Mouse (Mus musculus): ENCODE results near the gene Slc38a7. TPM values are rescaled to one million over a fixed set of nuclear protein-coding genes. Genes with fewer than 3 reads are reported as not detected.
"Not testable (repeated sequence)": the region's sequence is repeated elsewhere in the genome, so short reads cannot be mapped to it uniquely, and the experiment has no call there.

Gene Slc38a7
- polyA plus RNA-seq, 1 experiment, result 14.9 TPM

GRCm38 (mm10) chr8:95879823-95880222 is 26.5 kb upstream of the Slc38a7 start:
- H3K4me1 ChIP-seq (ENCODE audit: control insufficient read depth, insufficient read depth, insufficient read length), result no peaks in the 10 kb centered on the region
- 90% methylated on average over 4 of the region's 4 CpGs for WGBS
- H3K36me3 ChIP-seq (ENCODE audit: control insufficient read depth, insufficient read depth, low read length), result peaks cover 13% of the 10 kb centered on the region
- no peak overlapping the region for H3K27ac ChIP-seq (ENCODE audit: insufficient read depth, low read length)
- DNase-seq (ENCODE audit: low read depth in 1 of 2, low spot score in 2 of 2), result no peak
- no peak overlapping the region for H3K4me3 ChIP-seq (ENCODE audit: extremely low read depth, insufficient read depth, insufficient read length)
- no peaks in the 10 kb centered on the region for H3K27me3 ChIP-seq (ENCODE audit: control insufficient read depth, insufficient read depth, low read length)
- TF ChIP-seq CTCF (IDR thresholded peaks at IDR 0.05; ENCODE audit: extremely low read depth, insufficient read depth, insufficient read length, insufficient replicate concordance) (no peak), POLR2A (IDR thresholded peaks at IDR 0.05; ENCODE audit: low read depth, low read length) (no peak)

- Histone ChIP-seq H3K27ac (ENCODE audit: insufficient read depth, low read length) (no peak overlapping the region), H3K27me3 (ENCODE audit: control insufficient read depth, insufficient read depth, low read length) (no peaks in the 10 kb centered on the region), H3K4me3 (ENCODE audit: extremely low read depth, insufficient read depth, insufficient read length) (no peak overlapping the region), H3K36me3 (ENCODE audit: control insufficient read depth, insufficient read depth, low read length) (peaks cover 18% of the 10 kb centered on the region), H3K4me1 (ENCODE audit: control insufficient read depth, insufficient read depth, insufficient read length) (no peaks in the 10 kb centered on the region)
- 68% methylated on average over 12 of the region's 12 CpGs for WGBS
- no peak for DNase-seq (ENCODE audit: low read depth in 1 of 2, low spot score in 2 of 2)
- no peak for TF ChIP-seq CTCF (IDR thresholded peaks at IDR 0.05; ENCODE audit: extremely low read depth, insufficient read depth, insufficient read length, insufficient replicate concordance)
- no peak for TF ChIP-seq POLR2A (IDR thresholded peaks at IDR 0.05; ENCODE audit: low read depth, low read length)
Measured at GRCm38 (mm10) chr8:95878176-95878962, 25.0 kb upstream of the Slc38a7 start.

GRCm38 (mm10) chr8:95875270-95875669 is 21.9 kb upstream of the Slc38a7 start:
- Histone ChIP-seq H3K4me3 (ENCODE audit: extremely low read depth, insufficient read depth, insufficient read length) (no peak overlapping the region), H3K4me1 (ENCODE audit: control insufficient read depth, insufficient read depth, insufficient read length) (no peaks in the 10 kb centered on the region), H3K27me3 (ENCODE audit: control insufficient read depth, insufficient read depth, low read length) (no peaks in the 10 kb centered on the region), H3K36me3 (ENCODE audit: control insufficient read depth, insufficient read depth, low read length) (peaks cover 33% of the 10 kb centered on the region), H3K27ac (ENCODE audit: insufficient read depth, low read length) (no peak overlapping the region)
- DNase-seq (ENCODE audit: low read depth in 1 of 2, low spot score in 2 of 2), result no peak
- no peak for TF ChIP-seq POLR2A (IDR thresholded peaks at IDR 0.05; ENCODE audit: low read depth, low read length)
- no peak for TF ChIP-seq CTCF (IDR thresholded peaks at IDR 0.05; ENCODE audit: extremely low read depth, insufficient read depth, insufficient read length, insufficient replicate concordance)
- WGBS, result 97% methylated on average over 7 of the region's 7 CpGs

- DNase-seq (ENCODE audit: low read depth in 1 of 2, low spot score in 2 of 2), result no peak
- Histone ChIP-seq H3K27ac (ENCODE audit: insufficient read depth, low read length) (no peak overlapping the region), H3K4me3 (ENCODE audit: extremely low read depth, insufficient read depth, insufficient read length) (no peak overlapping the region), H3K27me3 (ENCODE audit: control insufficient read depth, insufficient read depth, low read length) (no peaks in the 10 kb centered on the region), H3K36me3 (ENCODE audit: control insufficient read depth, insufficient read depth, low read length) (peaks cover 45% of the 10 kb centered on the region), H3K4me1 (ENCODE audit: control insufficient read depth, insufficient read depth, insufficient read length) (no peaks in the 10 kb centered on the region)
- TF ChIP-seq POLR2A (IDR thresholded peaks at IDR 0.05; ENCODE audit: low read depth, low read length), result no peak
- TF ChIP-seq CTCF (IDR thresholded peaks at IDR 0.05; ENCODE audit: extremely low read depth, insufficient read depth, insufficient read length, insufficient replicate concordance), result no peak
- WGBS, result 92% methylated on average over 16 of the region's 16 CpGs
Measured at GRCm38 (mm10) chr8:95871690-95872089, 18.4 kb upstream of the Slc38a7 start.

- not testable (repeated sequence) for H3K4me3 ChIP-seq (ENCODE audit: extremely low read depth, insufficient read depth, insufficient read length); H3K27ac ChIP-seq (ENCODE audit: insufficient read depth, low read length); H3K27me3 ChIP-seq (ENCODE audit: control insufficient read depth, insufficient read depth, low read length); H3K4me1 ChIP-seq (ENCODE audit: control insufficient read depth, insufficient read depth, insufficient read length); DNase-seq (ENCODE audit: low read depth in 1 of 2, low spot score in 2 of 2)
- 95% methylated on average over 18 of the region's 18 CpGs for WGBS
- peaks cover 22% of the 10 kb centered on the region for H3K36me3 ChIP-seq (ENCODE audit: control insufficient read depth, insufficient read depth, low read length)
Measured at GRCm38 (mm10) chr8:95864851-95865250, 11.5 kb upstream of the Slc38a7 start.

- 85% methylated on average over 11 of the region's 11 CpGs for WGBS
- peaks cover 15% of the 10 kb centered on the region for H3K36me3 ChIP-seq (ENCODE audit: control insufficient read depth, insufficient read depth, low read length)
- not testable (repeated sequence) for H3K4me3 ChIP-seq (ENCODE audit: extremely low read depth, insufficient read depth, insufficient read length); H3K4me1 ChIP-seq (ENCODE audit: control insufficient read depth, insufficient read depth, insufficient read length); H3K27me3 ChIP-seq (ENCODE audit: control insufficient read depth, insufficient read depth, low read length); DNase-seq (ENCODE audit: low read depth in 1 of 2, low spot score in 2 of 2); H3K27ac ChIP-seq (ENCODE audit: insufficient read depth, low read length)
Measured at GRCm38 (mm10) chr8:95863761-95864440, 10.6 kb upstream of the Slc38a7 start.

- H3K27me3 ChIP-seq (ENCODE audit: control insufficient read depth, insufficient read depth, low read length), result no peaks in the 10 kb centered on the region
- 87% methylated on average over 6 of the region's 6 CpGs for WGBS
- TF ChIP-seq CTCF (IDR thresholded peaks at IDR 0.05; ENCODE audit: extremely low read depth, insufficient read depth, insufficient read length, insufficient replicate concordance) (no peak), POLR2A (IDR thresholded peaks at IDR 0.05; ENCODE audit: low read depth, low read length) (no peak)
Measured at GRCm38 (mm10) chr8:95854174-95854573, 835 bp upstream of the Slc38a7 start.

More at GRCm38 (mm10) chr8:95854174-95854573, 835 bp upstream of the Slc38a7 start:
- H3K4me3 ChIP-seq (ENCODE audit: extremely low read depth, insufficient read depth, insufficient read length), result no peak overlapping the region
- DNase-seq (ENCODE audit: low read depth in 1 of 2, low spot score in 2 of 2), result no peak
- H3K27ac ChIP-seq (ENCODE audit: insufficient read depth, low read length), result no peak overlapping the region
- no peaks in the 10 kb centered on the region for H3K36me3 ChIP-seq (ENCODE audit: control insufficient read depth, insufficient read depth, low read length)
- H3K4me1 ChIP-seq (ENCODE audit: control insufficient read depth, insufficient read depth, insufficient read length), result peaks cover 6% of the 10 kb centered on the region; the same call in 1 of the 2 replicates
